Mouse (Mus musculus): ENCODE data around the gene Amz2.

Gene Amz2

GRCm38 (mm10) chr11:109496475-109496993, 70.8 kb downstream of the Amz2 start:
- no peak for DNase-seq

GRCm38 (mm10) chr11:109496996-109497714, 71.4 kb downstream of the Amz2 start:
- DNase-seq = no peak

- DNase-seq = no peak
These were observed 72.2 kb downstream of the Amz2 start for GRCm38 (mm10) chr11:109497990-109498389.

DNA sequence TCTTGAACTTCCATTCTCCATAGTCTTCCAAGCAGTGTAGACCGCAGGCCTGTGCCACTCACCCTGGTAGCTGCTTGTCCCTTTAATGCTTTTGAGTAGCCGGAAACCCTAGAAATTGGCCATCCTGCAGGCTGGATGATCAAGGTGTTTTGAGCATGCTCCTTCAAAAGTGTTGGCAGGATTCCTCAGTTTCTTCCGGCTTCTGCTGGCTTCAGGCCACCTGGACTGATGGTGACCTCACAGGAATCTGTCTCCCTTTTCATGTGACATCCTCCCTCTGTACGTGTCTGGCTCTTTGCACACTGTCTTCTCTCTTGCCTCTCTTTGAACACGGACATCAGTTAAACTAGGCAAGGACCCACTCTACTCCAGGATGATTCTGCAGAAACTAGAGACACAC, 74.5 kb downstream of the Amz2 start:
- no peak for DNase-seq

Data from thymus, postnatal 25 days (tissue).